Mouse (Mus musculus) CH12.LX (cell line): ENCODE data around the gene Dnajc7.

Experiments used
- CTCF ChIP-seq, 2 experiments: IDR thresholded peaks in 1 of 2; conservative IDR thresholded peaks in 1 of 2; 2 replicates each; pipeline ENCODE4 v1.5.1; 2011 to 2012; ENCODE audit warnings: low read depth in 2 of 2, low read length in 2 of 2, improper control_type of control experiment in 1 of 2, inconsistent platforms in 1 of 2, mild to moderate bottlenecking in 1 of 2, moderate library complexity in 1 of 2
- HCFC1 ChIP-seq: IDR thresholded peaks from 2 replicates; pipeline ENCODE4 v1.6.1; 2012; ENCODE audit warnings: low read depth, mild to moderate bottlenecking, inconsistent platforms, low read length, improper control_type of control experiment
- KAT2A ChIP-seq: IDR thresholded peaks from 2 replicates; pipeline ENCODE4 v1.6.1; 2012; ENCODE audit warnings: low read length, improper control_type of control experiment, inconsistent platforms; ENCODE audit not compliant: insufficient replicate concordance
- POLR2A ChIP-seq: IDR thresholded peaks from 2 replicates; pipeline ENCODE4 v1.6.1; 2011; ENCODE audit warnings: low read depth, mild to moderate bottlenecking, improper control_type of control experiment, low read length
- USF1 ChIP-seq: IDR thresholded peaks from 2 replicates; pipeline ENCODE4 v1.6.1; 2014; ENCODE audit warnings: low read depth, mild to moderate bottlenecking, inconsistent platforms, low read length, improper control_type of control experiment
- ZKSCAN1 ChIP-seq: IDR thresholded peaks from 2 replicates; pipeline ENCODE4 v1.6.1; 2012; ENCODE audit warnings: low read depth, inconsistent platforms, low read length, improper control_type of control experiment, borderline replicate concordance

- TF ChIP-seq HCFC1 (no peak), KAT2A (no peak), POLR2A (no peak), USF1 (no peak), ZKSCAN1 (no peak), CTCF (conservative IDR thresholded peaks at IDR 0.05 in 1 of 2, IDR thresholded peaks at IDR 0.05 in 1 of 2; ENCODE audit: low read depth in 2 of 2, low read length in 2 of 2) (no peak)
These were observed 31.2 kb upstream of the Dnajc7 start for GRCm38 (mm10) chr11:100651205-100651604.
